Mouse (Mus musculus) heart, adult 2 months (tissue): Measurements from ENCODE around the gene Dgke. TPM values are rescaled to one million over a fixed set of nuclear protein-coding genes. Genes with fewer than 3 reads are reported as not detected.
"Not testable (repeated sequence)": the region's sequence is repeated elsewhere in the genome, so short reads cannot be mapped to it uniquely, and the experiment has no call there.

Source experiments
- DNase-seq, 2 experiments: peaks; one replicate each; pipeline ENCODE4 v3.0.0; 2021
- H3K27ac ChIP-seq: fragments of 200-600 bp; 2 replicates; pipeline ENCODE4 v1.8.1; 2022
- H3K27me3 ChIP-seq: fragments of 200-500 bp; 2 replicates; pipeline ENCODE4 v1.6.1; 2012; ENCODE audit warnings: mild to moderate bottlenecking, low read length, inconsistent platforms, mixed read lengths; ENCODE audit not compliant: control insufficient read depth, insufficient read depth
- H3K36me3 ChIP-seq: fragments of 200-500 bp; 2 replicates; pipeline ENCODE4 v1.6.1; 2012; ENCODE audit warnings: low read length, inconsistent platforms; ENCODE audit not compliant: control insufficient read depth, insufficient read depth
- H3K4me1 ChIP-seq: fragments of 200-500 bp; 2 replicates; pipeline ENCODE4 v1.6.1; 2011; ENCODE audit warnings: low read length; ENCODE audit not compliant: control insufficient read depth, insufficient read depth
- H3K4me3 ChIP-seq: fragments of 200-600 bp; 2 replicates; pipeline ENCODE4 v1.8.1; 2022
- H3K79me2 ChIP-seq: fragments of 200-500 bp; replicated peaks from 2 replicates; pipeline ENCODE4 v1.6.1; 2012; ENCODE audit warnings: mild to moderate bottlenecking, inconsistent platforms, low read length, moderate library complexity, mixed read lengths; ENCODE audit not compliant: control insufficient read depth, insufficient read depth
- H3K9ac ChIP-seq: fragments of 200-500 bp; 2 replicates; pipeline ENCODE4 v1.6.1; 2012; ENCODE audit warnings: low read depth, mild to moderate bottlenecking, control low read depth, inconsistent platforms, low read length, mixed read lengths
- CTCF ChIP-seq: fragments of 200-600 bp; IDR thresholded peaks from 2 replicates; pipeline ENCODE4 v1.8.1; 2022; ENCODE audit warnings: antibody characterized with exemption, mild to moderate bottlenecking, moderate library complexity
- EP300 ChIP-seq: fragments of 200-500 bp; IDR thresholded peaks from 2 replicates; pipeline ENCODE4 v1.6.1; 2011; ENCODE audit warnings: low read depth, low read length, control low read depth; ENCODE audit not compliant: insufficient read depth
- POLR2A ChIP-seq: fragments of 200-500 bp; IDR thresholded peaks from 2 replicates; pipeline ENCODE4 v1.6.1; 2011; ENCODE audit warnings: mild to moderate bottlenecking, low read depth, low read length, control low read depth; ENCODE audit not compliant: insufficient read depth
- WGBS: fragments of 180-500 bp; shearing (Covaris S2); methylation state at CpG from one replicate; pipeline ENCODE4 v1.1.7; 2018; 5-methylcytosine and 5-hydroxymethylcytosine counted together
- intact Hi-C: fragments of 180-260 bp; cut with DNase I; formaldehyde crosslinking; loops from one replicate; pipeline ENCODE4 v1.15.1; 2025
- polyA plus RNA-seq: library from polyadenylated mRNA; depleted of rRNA; stranded (reverse); fragments of >200 nt; gene quantifications from 2 replicates; pipeline ENCODE4 v1.2.3, GENCODE M21; 2012
- total RNA-seq, 2 experiments: library from RNA; stranded (reverse); gene quantifications; 2 replicates each; pipeline ENCODE4 v1.2.3; 2021

Gene Dgke
- total and polyA plus RNA-seq, 3 experiments = 5.6 to 12.4 (median 9.3) TPM

DNA sequence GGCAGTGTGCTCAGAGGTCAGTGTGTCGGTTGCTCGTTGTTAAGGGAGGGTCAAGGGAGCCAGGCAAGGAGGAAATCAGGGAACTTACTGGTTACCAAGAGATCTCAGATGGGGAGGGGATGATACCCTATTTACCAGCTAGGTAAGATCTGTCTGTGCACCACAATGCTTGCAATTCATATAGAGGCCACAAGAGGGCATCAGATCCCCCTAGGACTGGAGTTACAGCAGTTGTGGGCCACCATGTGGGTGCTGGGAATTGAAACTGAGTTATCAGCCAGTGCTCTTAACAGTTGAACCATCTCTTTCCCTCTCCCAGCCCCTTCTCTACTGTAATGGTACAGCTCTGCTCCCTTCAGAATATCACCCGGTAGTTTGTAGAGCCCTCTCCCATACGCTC, 22.1 kb upstream of the Dgke start:
- Histone ChIP-seq H3K9ac (no peak overlapping the region), H3K27me3 (no peaks in the 10 kb centered on the region), H3K36me3 (no peaks in the 10 kb centered on the region), H3K79me2 (no peaks in the 10 kb centered on the region), H3K27ac (no peak overlapping the region), H3K4me1 (no peaks in the 10 kb centered on the region), H3K4me3 (no peak overlapping the region)
- no peak for TF ChIP-seq EP300
- TF ChIP-seq CTCF = peak; percentile 54
- DNase-seq = no peak
- 86% methylated on average over 4 of the region's 4 CpGs for WGBS
- intact Hi-C loops = no loop called here

DNA sequence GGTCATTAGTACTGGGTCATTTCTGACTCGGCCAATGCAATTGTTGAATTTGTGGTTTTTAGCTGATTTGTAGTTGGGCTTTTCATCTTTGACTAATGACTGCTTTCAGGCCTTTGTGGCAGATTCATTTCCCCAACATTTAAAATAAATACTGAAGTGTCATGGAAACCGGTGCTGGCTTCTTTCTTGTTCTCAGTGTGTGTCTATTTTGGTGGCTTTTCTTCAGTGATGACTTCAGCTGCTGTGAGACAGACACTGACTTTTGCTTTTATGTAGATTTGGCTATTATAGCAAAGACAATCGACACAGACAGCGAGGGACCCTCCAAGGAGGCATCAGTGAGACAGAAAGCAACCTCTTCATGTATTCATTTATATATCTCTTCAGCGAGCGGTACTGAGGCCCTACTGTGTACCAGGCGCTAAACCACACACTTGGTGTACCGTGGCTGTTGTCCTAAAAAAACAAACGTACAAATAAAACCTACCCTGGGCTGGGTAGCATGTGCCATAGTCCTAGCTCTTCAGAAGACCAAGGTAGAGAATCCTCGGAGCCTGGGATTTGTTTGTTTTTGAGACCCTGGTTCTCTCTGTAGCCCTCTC, 19.7 kb upstream of the Dgke start:
- intact Hi-C loops = no loop called here
- WGBS = 83% methylated on average over 10 of the region's 10 CpGs
- no peaks in the 10 kb centered on the region for H3K4me1 ChIP-seq
- DNase-seq = no peak
- no peak overlapping the region for H3K9ac ChIP-seq
- H3K36me3 ChIP-seq = no peaks in the 10 kb centered on the region
- no peak for TF ChIP-seq CTCF
- no peak for TF ChIP-seq POLR2A
- TF ChIP-seq EP300 = no peak
- no peak overlapping the region for H3K27ac ChIP-seq
- no peaks in the 10 kb centered on the region for H3K79me2 ChIP-seq
- H3K27me3 ChIP-seq = no peaks in the 10 kb centered on the region
- H3K4me3 ChIP-seq = no peak overlapping the region

DNA sequence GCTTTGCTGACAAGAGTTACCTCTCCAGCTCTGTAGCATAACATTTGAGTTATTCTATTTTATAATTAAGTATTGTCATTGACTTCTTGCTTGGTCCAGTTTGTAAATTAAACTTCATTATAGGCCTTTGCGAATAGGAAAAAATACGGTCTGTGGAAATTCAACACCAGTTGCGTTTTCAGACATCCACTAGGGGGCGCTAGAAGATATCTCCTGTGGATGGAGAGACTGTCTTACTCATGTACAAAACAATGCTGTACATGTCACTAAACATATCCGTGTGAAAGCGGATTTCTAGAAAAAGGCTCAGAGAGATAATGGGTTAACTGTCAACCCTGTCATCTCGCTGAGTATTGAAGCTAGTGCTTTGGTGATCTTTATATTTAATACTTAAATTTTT, 18.0 kb upstream of the Dgke start:
- Histone ChIP-seq H3K36me3 (no peaks in the 10 kb centered on the region), H3K79me2 (no peaks in the 10 kb centered on the region), H3K27ac (no peak overlapping the region), H3K4me1 (no peaks in the 10 kb centered on the region), H3K9ac (no peak overlapping the region), H3K4me3 (no peak overlapping the region), H3K27me3 (no peaks in the 10 kb centered on the region)
- WGBS = 26% methylated on average over 7 of the region's 7 CpGs
- intact Hi-C loops = loop anchor here (5.0 kb wide), 1 partner anchor 218 kb away; the partner anchor contains the start of gene Nog
- TF ChIP-seq POLR2A (no peak), CTCF (peak; percentile 93), EP300 (no peak)
- peak in 1 of 2 experiments; percentile 28 for DNase-seq

DNA sequence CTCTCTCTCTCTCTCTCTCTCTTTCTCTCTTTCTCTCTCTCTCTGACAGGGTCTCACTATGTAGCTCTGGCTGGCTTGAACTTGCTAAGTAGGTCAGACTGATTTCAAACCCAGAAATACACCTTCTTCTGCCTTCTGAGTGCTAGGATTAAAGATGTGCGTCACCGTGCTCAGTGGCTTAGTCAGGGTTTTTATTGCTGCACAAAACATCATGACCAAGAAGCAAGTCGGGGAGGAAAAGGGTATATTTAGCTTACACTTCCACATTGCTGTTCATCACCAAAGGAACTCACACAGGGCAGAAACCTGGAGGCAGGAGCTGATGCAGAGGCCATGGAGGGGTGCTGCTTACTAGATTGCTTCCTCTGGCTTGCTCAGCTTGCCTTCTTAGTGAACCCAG, 16.0 kb upstream of the Dgke start:
- not testable (repeated sequence) for DNase-seq, H3K27ac ChIP-seq, H3K4me3 ChIP-seq, H3K27me3 ChIP-seq, H3K36me3 ChIP-seq, H3K79me2 ChIP-seq, H3K9ac ChIP-seq, H3K4me1 ChIP-seq
- WGBS = 75% methylated on average over 3 of the region's 3 CpGs
- intact Hi-C loops = loop anchor here (5.0 kb wide), 1 partner anchor 220 kb away; the partner anchor contains the start of gene Nog

DNA sequence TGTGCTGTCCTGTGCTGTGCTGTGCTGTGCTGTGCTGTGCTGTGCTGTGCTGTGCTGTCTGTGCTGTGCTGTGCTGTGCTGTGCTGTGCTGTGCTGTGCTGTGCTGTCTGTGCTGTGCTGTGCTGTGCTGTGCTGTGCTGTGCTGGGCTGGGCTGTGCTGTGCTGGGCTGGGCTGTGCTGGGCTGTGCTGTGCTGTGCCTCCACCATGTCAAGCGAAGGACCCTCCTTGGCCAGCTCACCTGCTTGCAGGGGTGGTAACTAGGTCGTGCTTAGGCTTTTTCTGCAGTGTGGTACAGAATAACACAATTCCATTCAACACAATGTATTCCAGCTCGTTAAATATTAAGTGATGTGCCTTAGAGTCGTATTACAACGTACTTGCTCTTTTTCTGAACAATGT, 15.3 kb upstream of the Dgke start:
- H3K36me3 ChIP-seq, H3K9ac ChIP-seq, H3K79me2 ChIP-seq, H3K27ac ChIP-seq, H3K4me3 ChIP-seq, DNase-seq, H3K4me1 ChIP-seq, H3K27me3 ChIP-seq: not testable (repeated sequence)
- intact Hi-C loops = loop anchor here (5.0 kb wide), 1 partner anchor 220 kb away; the partner anchor contains the start of gene Nog
- WGBS = 76% methylated on average over 5 of the region's 5 CpGs

DNA sequence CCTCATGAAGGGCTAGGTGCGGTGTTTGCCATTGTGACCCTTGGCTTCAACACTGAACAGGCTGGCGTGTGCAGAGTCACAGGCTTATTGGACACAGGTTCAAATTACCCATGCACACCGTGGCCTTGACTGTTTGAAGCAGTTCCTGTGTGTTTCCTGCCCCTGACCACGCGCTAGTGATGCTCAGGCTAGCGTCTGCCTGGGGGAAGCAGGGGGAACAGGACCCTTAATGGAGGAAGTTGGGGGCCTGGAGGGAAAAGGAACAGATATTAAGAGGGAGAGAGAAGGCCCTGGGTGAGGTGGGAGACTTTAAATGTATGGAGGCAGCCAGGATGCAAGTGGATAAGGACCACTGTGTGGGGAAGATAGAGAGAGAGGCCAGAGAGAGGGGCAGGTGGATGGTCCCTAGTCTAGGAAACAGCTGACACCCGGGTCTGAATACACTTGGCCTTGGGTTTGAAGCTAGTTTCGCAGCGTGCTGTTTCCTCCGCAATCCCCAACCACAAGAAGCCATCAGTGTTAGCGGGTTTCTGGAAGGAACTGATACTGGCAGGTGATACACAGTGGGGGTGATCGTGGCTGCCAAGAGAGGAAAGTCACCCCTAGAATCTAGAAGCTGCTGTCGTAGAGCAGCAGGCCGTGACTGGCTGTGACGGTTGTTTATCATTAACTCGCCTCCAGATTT, 12.5 kb upstream of the Dgke start:
- no peaks in the 10 kb centered on the region for H3K27me3 ChIP-seq
- intact Hi-C loops = no loop called here
- WGBS = 79% methylated on average over 16 of the region's 16 CpGs
- DNase-seq = no peak
- H3K27ac ChIP-seq = no peak overlapping the region
- H3K79me2 ChIP-seq = no peaks in the 10 kb centered on the region
- H3K4me3 ChIP-seq = no peak overlapping the region
- TF ChIP-seq EP300 = no peak
- H3K4me1 ChIP-seq = peaks cover 3% of the 10 kb centered on the region; the same call in 1 of the 2 replicates
- H3K9ac ChIP-seq = no peak overlapping the region
- H3K36me3 ChIP-seq = no peaks in the 10 kb centered on the region
